Mouse (Mus musculus) gastrocnemius, adult 2 months (tissue): ENCODE data around the gene BC017158. TPM values are rescaled to one million over a fixed set of nuclear protein-coding genes. Genes with fewer than 3 reads are reported as not detected.

Experiments
- DNase-seq: peaks from one replicate; pipeline ENCODE4 v3.0.0; 2022
- H3K27ac ChIP-seq: fragments of 200-600 bp; 2 replicates; pipeline ENCODE4 v1.8.1; 2022; ENCODE audit warnings: mild to moderate bottlenecking
- H3K4me3 ChIP-seq: fragments of 200-600 bp; 2 replicates; pipeline ENCODE4 v1.8.1; 2022; ENCODE audit warnings: mild to moderate bottlenecking, moderate library complexity
- CTCF ChIP-seq: fragments of 200-600 bp; IDR thresholded peaks from 2 replicates; pipeline ENCODE4 v1.8.1; 2022; ENCODE audit warnings: antibody characterized with exemption, mild to moderate bottlenecking, moderate library complexity
- intact Hi-C: fragments of 180-260 bp; cut with DNase I; formaldehyde crosslinking; loops from one replicate; pipeline ENCODE4 v1.15.1; 2025
- microRNA-seq: library from miRNA; unstranded; fragments of <30 nt; microRNA quantifications from one replicate; pipeline ENCODE4 v1.2.0, GENCODE M21; 2021
- total RNA-seq, 2 experiments: library from RNA; stranded (reverse); gene quantifications; 2 replicates each; pipeline ENCODE4 v1.2.3; 2021

The BC017158 gene
- total RNA-seq, 2 experiments from 2014 or later = 2.3 to 3.7 TPM

DNA sequence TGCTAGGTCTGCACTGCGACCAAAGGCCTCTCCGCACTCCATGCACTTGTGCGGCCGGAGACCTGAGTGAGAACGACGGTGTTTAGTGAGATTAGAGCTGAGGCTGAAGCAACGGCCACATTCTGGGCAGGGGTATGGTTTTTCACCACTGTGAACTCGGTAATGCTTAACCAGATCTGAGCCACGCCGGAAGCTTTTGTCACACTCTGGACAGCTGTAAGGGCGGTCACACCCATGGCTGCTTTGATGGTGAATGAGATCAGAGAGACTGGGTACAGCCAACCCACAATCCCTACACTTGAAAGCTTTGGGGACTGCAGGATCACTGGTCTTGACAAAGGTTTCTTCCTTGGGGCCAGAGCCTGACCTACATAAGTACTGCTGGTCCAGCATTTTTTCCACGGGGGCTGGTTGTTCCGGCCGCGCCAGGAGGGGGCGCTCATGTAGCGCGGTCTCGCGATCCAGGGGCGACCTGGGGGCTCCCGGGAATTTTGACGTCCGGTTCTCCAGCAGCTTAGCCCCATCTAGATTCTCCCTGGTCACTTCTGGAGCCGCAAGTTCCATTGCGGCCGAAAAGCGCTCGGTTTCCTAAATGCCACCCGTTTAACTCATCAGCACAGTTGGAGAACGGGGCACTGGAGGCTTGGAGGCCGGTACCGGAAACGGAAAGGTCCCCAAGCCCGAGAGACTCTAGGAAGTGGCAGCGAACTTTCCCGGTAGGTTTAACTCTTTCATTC lies 60.9 kb downstream of the BC017158 start, which contains the start of gene Armc5:
TSS of gene Armc5 (plus strand) at position 487 of the 737 bp plus-strand sequence.
- H3K27ac ChIP-seq = peak within 1 kb of the TSS; percentile 100
- intact Hi-C loops = loop anchor here (5.0 kb wide), 1 partner anchor 225 kb away; the partner anchor contains the start of gene Tial1
- peak within 1 kb of the TSS; percentile 94 for H3K4me3 ChIP-seq

DNA sequence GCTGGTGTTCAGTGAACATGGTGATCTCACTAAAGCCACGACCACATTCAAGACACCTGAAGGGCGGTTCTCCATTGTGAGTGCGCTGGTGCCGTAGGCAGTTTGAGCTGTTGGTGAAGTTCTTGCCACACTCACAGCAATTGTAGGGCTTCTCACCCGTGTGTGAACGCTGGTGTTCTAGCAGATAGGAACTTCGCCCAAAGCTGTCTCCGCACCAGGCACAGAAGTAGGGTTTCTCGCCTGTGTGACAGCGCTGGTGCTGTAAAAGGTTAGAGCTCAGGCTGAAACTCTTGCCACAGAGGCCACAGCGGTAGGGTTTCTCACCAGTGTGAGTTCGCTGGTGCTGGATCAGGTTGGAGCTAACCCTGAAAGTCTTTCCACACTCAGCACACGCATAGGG lies 61.5 kb downstream of the BC017158 start:
- intact Hi-C loops = loop anchor here (5.0 kb wide), 1 partner anchor 226 kb away; the partner anchor contains the start of gene Tial1
- Histone ChIP-seq H3K4me3 (peak overlapping the region; percentile 94), H3K27ac (peak overlapping the region; percentile 100)
- TF ChIP-seq CTCF = no peak
- no peak for DNase-seq

More for the DNA sequence above, 60.9 kb downstream of the BC017158 start, which contains the start of gene Armc5:
- peak; percentile 91 for DNase-seq
- TF ChIP-seq CTCF = peak; percentile 99

GRCm38 (mm10) chr7:128235481-128235880 lies 62.5 kb downstream of the BC017158 start:
- H3K4me3 ChIP-seq = no peak overlapping the region
- DNase-seq = no peak
- no peak overlapping the region for H3K27ac ChIP-seq
- intact Hi-C loops = loop anchor here (5.0 kb wide), 1 partner anchor 227 kb away; the partner anchor contains the start of gene Tial1
- TF ChIP-seq CTCF = no peak

- intact Hi-C loops = loop anchor here (5.0 kb wide), 1 partner anchor 228 kb away; the partner anchor contains the start of gene Tial1
- no peak overlapping the region for H3K4me3 ChIP-seq
- TF ChIP-seq CTCF = no peak
- DNase-seq = no peak
- H3K27ac ChIP-seq = no peak overlapping the region
Measured at GRCm38 (mm10) chr7:128234796-128235195, 63.2 kb downstream of the BC017158 start.

- H3K4me3 ChIP-seq = no peak overlapping the region
- intact Hi-C loops = no loop called here
- no peak overlapping the region for H3K27ac ChIP-seq
- no peak for DNase-seq
- TF ChIP-seq CTCF = no peak
Measured at GRCm38 (mm10) chr7:128231741-128232140, 66.2 kb downstream of the BC017158 start.

Small RNAs within 50 kb of the gene (microRNA-seq; reads per million reads assigned to microRNA genes)
- 2.2 reads per million for gene Mir3103

Other genes with a start within 250 kb of the BC017158 start
- gene Itgam, start 235.5 kb downstream of the BC017158 start, total RNA-seq = 1 to 10 TPM; 1.0 to 1.9 TPM
- not detected for gene Gm49368, start 235.5 kb downstream of the BC017158 start, total RNA-seq
- under 1 TPM in 1 of 2 experiments, not detected in 1; 0.26 TPM for gene Itgax, start 168.6 kb downstream of the BC017158 start, total RNA-seq
- not detected for gene Itgad, start 143.8 kb downstream of the BC017158 start, total RNA-seq
- gene Cox6a2, start 91.8 kb downstream of the BC017158 start, total RNA-seq = 1,000 to 10,000 TPM; 1,384 to 2,252 TPM
- gene Armc5, start 60.8 kb downstream of the BC017158 start, total RNA-seq = 1 to 10 TPM; 7.2 to 8.0 TPM
- 1 to 10 TPM; 1.9 to 2.1 TPM for gene 9130023H24Rik, start 60.1 kb downstream of the BC017158 start, total RNA-seq
- gene Tgfb1i1, start 51.4 kb downstream of the BC017158 start, total RNA-seq = 1 to 10 TPM; 5.2 to 7.6 TPM
- not detected for gene Slc5a2, start 32.5 kb downstream of the BC017158 start, total RNA-seq
- gene Rgs10, start 120.6 kb upstream of the BC017158 start, total RNA-seq = 1 to 10 TPM; 2.0 to 4.8 TPM
- gene Tial1, start 163.5 kb upstream of the BC017158 start, total RNA-seq = 10 to 100 TPM; 46.9 to 50.7 TPM
- 100 to 1,000 TPM; 133 to 186 TPM for gene Bag3, start 225.4 kb upstream of the BC017158 start, total RNA-seq